Mouse (Mus musculus) lung, adult 2 months (tissue): ENCODE results near the gene Pithd1.

Source experiments
- CTCF ChIP-seq: fragments of 200-500 bp; IDR thresholded peaks from 2 replicates; pipeline ENCODE4 v1.5.1; 2011; ENCODE audit warnings: mild to moderate bottlenecking, low read length, control low read depth; ENCODE audit not compliant: insufficient read depth
- POLR2A ChIP-seq: fragments of 200-500 bp; IDR thresholded peaks from 2 replicates; pipeline ENCODE4 v1.6.1; 2011; ENCODE audit warnings: low read depth, mild to moderate bottlenecking, control low read depth, low read length, borderline replicate concordance; ENCODE audit errors: extremely low read depth

DNA sequence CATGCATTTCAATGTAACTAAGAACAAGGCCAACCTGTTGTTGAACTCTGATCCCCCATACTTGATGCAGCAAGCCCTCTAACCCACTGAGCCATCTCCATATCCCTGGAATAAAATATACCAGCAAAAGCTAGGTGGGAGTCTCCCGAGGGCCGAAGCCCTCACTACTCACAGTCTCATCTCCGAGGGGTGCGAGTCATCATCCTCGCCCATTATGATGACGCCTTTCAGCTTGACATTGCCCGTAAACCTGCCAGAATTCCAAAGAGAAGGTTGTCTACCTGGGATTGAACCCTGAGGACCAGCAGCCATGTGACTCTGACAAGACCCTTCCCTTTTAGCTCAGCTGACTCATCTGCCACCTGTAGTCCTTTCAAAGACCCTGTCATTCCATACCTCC is 1.3 kb downstream of the Pithd1 start:
- TF ChIP-seq CTCF (no peak), POLR2A (no peak)
